Mouse (Mus musculus) cortical plate, adult 2 months (tissue): ENCODE results near the gene Sox30.

ENCODE experiments used
- CTCF ChIP-seq: fragments of 200-500 bp; IDR thresholded peaks from 2 replicates; pipeline ENCODE4 v1.5.1; 2011; ENCODE audit warnings: mild to moderate bottlenecking, control low read depth, low read length; ENCODE audit not compliant: insufficient read depth; ENCODE audit errors: extremely low read depth
- POLR2A ChIP-seq: fragments of 200-500 bp; IDR thresholded peaks from 2 replicates; pipeline ENCODE4 v1.6.1; 2011; ENCODE audit warnings: mild to moderate bottlenecking, low read length, control low read depth; ENCODE audit not compliant: insufficient read depth; ENCODE audit errors: extremely low read depth

DNA sequence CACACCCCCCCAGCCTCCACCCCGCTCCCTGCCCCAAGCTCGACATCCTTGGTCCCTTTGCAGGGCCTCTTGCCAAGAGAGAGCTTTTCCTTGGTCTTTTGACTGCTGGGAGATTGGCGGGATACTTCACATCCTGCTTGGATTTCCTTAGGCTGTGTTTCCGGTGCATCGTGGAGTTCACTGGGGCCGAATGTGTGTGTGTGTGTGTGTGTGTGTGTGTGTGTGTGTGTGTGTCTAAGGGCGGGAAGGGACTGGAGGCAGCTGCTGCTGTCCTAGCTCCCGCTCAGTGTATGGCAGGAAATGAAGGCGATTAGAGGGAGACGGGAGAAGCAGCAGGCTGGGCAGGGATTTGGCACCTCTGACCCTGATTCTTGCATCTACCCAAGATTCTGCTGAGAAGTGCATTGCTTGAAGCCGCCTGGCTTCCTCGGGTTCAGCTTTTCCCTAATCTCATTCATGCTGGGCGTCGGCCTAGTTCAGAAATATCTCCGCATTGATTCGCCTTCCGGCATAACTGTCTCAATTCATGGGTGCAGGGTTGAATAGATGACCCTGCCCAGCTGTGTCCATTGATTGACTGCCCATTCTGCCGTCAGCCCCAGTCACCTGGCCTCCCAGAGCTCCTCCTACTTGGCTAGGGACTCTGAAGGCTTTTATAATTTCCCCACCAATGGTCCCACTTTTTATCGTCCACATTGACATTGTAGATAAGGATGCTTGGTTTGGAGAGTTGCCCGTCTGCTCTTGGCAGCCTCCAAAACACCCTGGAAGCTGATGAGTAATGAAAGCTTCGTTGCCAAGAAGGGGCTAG lies 85.3 kb downstream of the Sox30 start:
- TF ChIP-seq CTCF (no peak), POLR2A (no peak)
